ENCODE assay signal across 11 mouse cellular contexts in the genomic region with DNA sequence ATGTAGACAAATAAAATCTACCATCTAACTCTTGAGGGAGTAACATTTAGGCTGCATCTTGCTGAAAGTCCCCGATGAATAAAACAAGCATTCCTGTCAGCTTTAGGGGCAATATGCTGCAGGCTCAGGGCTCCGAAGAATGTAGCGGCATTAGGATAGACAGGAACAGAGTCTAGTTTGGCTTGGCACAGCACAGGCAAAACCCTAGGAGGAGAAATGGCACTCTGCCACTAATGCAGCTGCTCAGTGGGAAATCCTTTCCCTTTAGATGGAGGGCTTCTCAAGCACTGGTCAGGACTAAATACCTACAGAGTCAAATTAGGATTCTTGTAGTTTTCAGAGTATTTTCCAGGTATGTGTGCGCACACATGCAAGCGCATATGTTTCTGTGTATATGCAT.
DNase-seq lines count a peak whose midpoint lies in the region; ATAC-seq lines count a peak whose summit lies in the region.
"Had no signal": no experiment of that assay in that cellular context is flagged by ENCODE, and none has a peak within 500 bp of the region (broad histone marks: within the 10 kb centered on the region; RNA-seq: fewer than 3 reads in every experiment).

No protein-coding gene starts in this region.

- ATAC-seq in megakaryocyte-erythroid progenitor cell, adult 5-6 weeks (replicated peaks; ENCODE audit: low FRiP score, low TSS enrichment, poor library complexity, severe bottlenecking), result no peak
- ATAC-seq: CD4-positive, CD25-positive, alpha-beta regulatory T cell, adult 4 months; midbrain, embryonic 15.5 days had no signal

- DNase-seq in heart, adult 18-20 months, result peak; percentile 2 to 18
- DNase-seq in heart, adult 9 months (ENCODE audit: low spot score in 2 of 2), result no peak
- DNase-seq in layer of hippocampus, adult 11-12 months (ENCODE audit: low spot score), result peak; percentile 32
- no peak for DNase-seq in layer of hippocampus, postnatal 36 days
- peak; percentile 47 to 53 for DNase-seq in right cerebral cortex, postnatal 10 days (ENCODE audit: low spot score in 2 of 2)
- no peak for DNase-seq in right cerebral cortex, postnatal 14 days
- DNase-seq in adipocyte (ENCODE audit: low spot score), result no peak
- DNase-seq: liver, embryonic 13.5 days had no signal

Comparison
In these comparisons a context has a peak if more than half of its experiments do, and no peak if none do; other contexts are left out.
1. DNase-seq: peak in heart, adult 18-20 months (2 of 2), layer of hippocampus, adult 11-12 months (single experiment) and right cerebral cortex, postnatal 10 days (2 of 2); none in heart, adult 9 months (0 of 2), layer of hippocampus, postnatal 36 days (0 of 2), right cerebral cortex, postnatal 14 days (single experiment) and adipocyte (single experiment).